Comparison of ENCODE assay signal across 8 mouse cellular contexts in genomic region chr8:70440246-70440645, GRCm38 (mm10). TPM values are rescaled to one million over a fixed set of nuclear protein-coding genes. Genes with fewer than 3 reads are reported as not detected.
DNase-seq lines count a peak whose midpoint lies in the region; ATAC-seq and TF ChIP-seq lines count a peak whose summit lies in the region.

No protein-coding gene starts in this region.

- no peak for TF ChIP-seq POLR2A in MEL (IDR thresholded peaks at IDR 0.05; ENCODE audit: control insufficient read depth in 1 of 2, insufficient read depth in 1 of 2, low read depth in 1 of 2, low read length in 2 of 2, poor library complexity in 1 of 2)

- DNase-seq in heart, adult 11 months, result no peak
- peak; percentile 58 for DNase-seq in MEL (ENCODE audit: low read depth, low spot score)
- DNase-seq in hindbrain, postnatal 0 days (ENCODE audit: low spot score), result no peak
- DNase-seq in midbrain, postnatal 0 days (ENCODE audit: low spot score), result no peak
- DNase-seq in adrenal gland, postnatal 4 days (ENCODE audit: low spot score in 2 of 2), result no peak
- DNase-seq in right cerebral cortex, postnatal 14 days, result no peak

- 47% methylated on average over 3 of the region's 3 CpGs for WGBS in heart, embryonic 16.5 days
- WGBS in hindbrain, postnatal 0 days, result 56% methylated on average over 3 of the region's 3 CpGs
- 47% methylated on average over 3 of the region's 3 CpGs for WGBS in midbrain, postnatal 0 days

- no peaks in the 10 kb centered on the region for H3K36me3 ChIP-seq in heart, embryonic 16.5 days (ENCODE audit: control insufficient read depth, insufficient read depth)
- H3K36me3 ChIP-seq in MEL (ENCODE audit: control insufficient read depth in 1 of 2, insufficient read depth in 2 of 2, low read length in 2 of 2), result peaks cover 0 to 3% of the 10 kb centered on the region in 2 experiments; a peak in 1 of 4 replicates
- H3K36me3 ChIP-seq in hindbrain, postnatal 0 days (ENCODE audit: insufficient read depth, low read length), result no peaks in the 10 kb centered on the region
- no peaks in the 10 kb centered on the region for H3K36me3 ChIP-seq in midbrain, postnatal 0 days (ENCODE audit: insufficient read depth, low read length)

- no peak for ATAC-seq in heart, embryonic 16.5 days (replicated peaks; ENCODE audit: extremely low read depth, insufficient read depth, low FRiP score)
- no peak for ATAC-seq in hindbrain, postnatal 0 days
- ATAC-seq in midbrain, postnatal 0 days (ENCODE audit: low FRiP score), result no peak
- ATAC-seq in frontal cortex, adult (ENCODE audit: low TSS enrichment), result no peak

- H3K79me2 ChIP-seq in MEL (ENCODE audit: control insufficient read depth, insufficient read depth, low read length, poor library complexity), result peaks cover 17% of the 10 kb centered on the region

- peak overlapping the region; percentile 89 for H3K4me2 ChIP-seq in heart, embryonic 16.5 days (ENCODE audit: low read depth, low read length)
- peak overlapping the region; percentile 69 for H3K4me2 ChIP-seq in hindbrain, postnatal 0 days (ENCODE audit: low read depth, low read length)
- peak overlapping the region; percentile 59 for H3K4me2 ChIP-seq in midbrain, postnatal 0 days (ENCODE audit: low read depth, low read length, poor library complexity, severe bottlenecking)

- TF ChIP-seq CTCF in MEL (IDR thresholded peaks at IDR 0.05 in 2 of 3, conservative IDR thresholded peaks at IDR 0.05 in 1 of 3; ENCODE audit: control insufficient read depth in 1 of 3, insufficient read depth in 1 of 3, low read depth in 2 of 3, low read length in 3 of 3, poor library complexity in 1 of 3, severe bottlenecking in 1 of 3), result no peak; a peak in 1 of 6 replicates
- peak; percentile 24; the same call in 1 of the 2 replicates for TF ChIP-seq CTCF in hindbrain, postnatal 0 days (IDR thresholded peaks at IDR 0.05; ENCODE audit: low read depth)
- TF ChIP-seq CTCF in midbrain, postnatal 0 days (IDR thresholded peaks at IDR 0.05), result peak; percentile 47

- TF ChIP-seq RAD21 in MEL (IDR thresholded peaks at IDR 0.05; ENCODE audit: low read depth, low read length), result no peak

- H3K27me3 ChIP-seq in heart, embryonic 16.5 days (ENCODE audit: control insufficient read depth, insufficient read depth, low read length), result no peaks in the 10 kb centered on the region
- no peaks in the 10 kb centered on the region for H3K27me3 ChIP-seq in MEL (ENCODE audit: control insufficient read depth in 1 of 2, insufficient read depth in 2 of 2, low read length in 2 of 2)
- H3K27me3 ChIP-seq in hindbrain, postnatal 0 days (ENCODE audit: insufficient read depth, low read length), result no peaks in the 10 kb centered on the region
- H3K27me3 ChIP-seq in midbrain, postnatal 0 days (ENCODE audit: insufficient read depth, low read length), result no peaks in the 10 kb centered on the region

- peaks cover 14% of the 10 kb centered on the region for H3K4me1 ChIP-seq in heart, embryonic 16.5 days (ENCODE audit: control insufficient read depth, insufficient read depth, low read length)
- peaks cover 2 to 15% of the 10 kb centered on the region in 2 experiments; a peak in 3 of 4 replicates for H3K4me1 ChIP-seq in MEL (ENCODE audit: control insufficient read depth in 1 of 2, insufficient read depth in 2 of 2, low read length in 2 of 2)
- peaks cover 12% of the 10 kb centered on the region for H3K4me1 ChIP-seq in hindbrain, postnatal 0 days (ENCODE audit: insufficient read depth, low read length)
- peaks cover 8% of the 10 kb centered on the region for H3K4me1 ChIP-seq in midbrain, postnatal 0 days (ENCODE audit: insufficient read depth, low read length)

- no peak overlapping the region for H3K27ac ChIP-seq in heart, embryonic 16.5 days (ENCODE audit: low read length)
- peak overlapping the region; percentile 48; the same call in 1 of the 2 replicates for H3K27ac ChIP-seq in MEL (ENCODE audit: control insufficient read depth, low read depth, low read length)
- no peak overlapping the region for H3K27ac ChIP-seq in hindbrain, postnatal 0 days
- no peak overlapping the region for H3K27ac ChIP-seq in midbrain, postnatal 0 days (ENCODE audit: low read depth, low read length)

- no peak overlapping the region for H3K4me3 ChIP-seq in heart, embryonic 16.5 days (ENCODE audit: low read length)
- peak overlapping the region; percentile 77 to 96 for H3K4me3 ChIP-seq in MEL (ENCODE audit: control insufficient read depth in 1 of 2, insufficient read depth in 1 of 2, low read depth in 2 of 2, low read length in 2 of 2)
- peak overlapping the region; percentile 73 for H3K4me3 ChIP-seq in hindbrain, postnatal 0 days (ENCODE audit: low read length)
- H3K4me3 ChIP-seq in midbrain, postnatal 0 days (ENCODE audit: low read depth, low read length), result peak overlapping the region; percentile 61; the same call in 1 of the 2 replicates

- no peaks in the 10 kb centered on the region for H3K9me3 ChIP-seq in heart, embryonic 16.5 days (replicated peaks; ENCODE audit: control insufficient read depth, low read length)
- H3K9me3 ChIP-seq in MEL (replicated peaks; ENCODE audit: insufficient read depth, low read length), result no peaks in the 10 kb centered on the region
- no peaks in the 10 kb centered on the region for H3K9me3 ChIP-seq in hindbrain, postnatal 0 days (ENCODE audit: low read length)
- no peaks in the 10 kb centered on the region for H3K9me3 ChIP-seq in midbrain, postnatal 0 days (ENCODE audit: low read length)

- TF ChIP-seq EP300 in MEL (IDR thresholded peaks at IDR 0.05; ENCODE audit: low read depth in 1 of 2, low read length in 2 of 2), result no peak

- no peak overlapping the region for H3K9ac ChIP-seq in heart, embryonic 16.5 days (ENCODE audit: low read length)
- peak overlapping the region; percentile 88 for H3K9ac ChIP-seq in MEL (ENCODE audit: control insufficient read depth, low read depth, low read length, poor library complexity, severe bottlenecking)
- H3K9ac ChIP-seq in hindbrain, postnatal 0 days (replicated peaks; ENCODE audit: low read length), result peak overlapping the region; percentile 70; the same call in 1 of the 2 replicates
- H3K9ac ChIP-seq in midbrain, postnatal 0 days (replicated peaks; ENCODE audit: low read length, poor library complexity, severe bottlenecking), result peak overlapping the region; percentile 70; the same call in 1 of the 2 replicates

TF ChIP-seq in MEL, 35 proteins besides CTCF, POLR2A, EP300 and RAD21 (continues in another document):
- TF ChIP-seq TCF12 (IDR thresholded peaks at IDR 0.05; ENCODE audit: low read depth, low read length) (no peak), MYC (IDR thresholded peaks at IDR 0.05; ENCODE audit: low read depth, low read length) (no peak), HCFC1 (IDR thresholded peaks at IDR 0.05; ENCODE audit: low read depth, low read length) (no peak), MXI1 (IDR thresholded peaks at IDR 0.05; ENCODE audit: low read depth, low read length) (no peak), NELFE (IDR thresholded peaks at IDR 0.05; ENCODE audit: low read depth, low read length) (no peak), SMC3 (IDR thresholded peaks at IDR 0.05; ENCODE audit: low read depth, low read length) (no peak), BHLHE40 (IDR thresholded peaks at IDR 0.05; ENCODE audit: borderline replicate concordance, low read depth, low read length) (no peak)

RNA-seq across cellular contexts. Expression of gene Crtc1, which starts 0.9 kb away (rescaled TPM):
- 10.2 and 10.7 TPM in 2 replicates for polyA plus RNA-seq in heart, embryonic 16.5 days (2015; fragmentation: Nextera tagmentation; extraction: Ambion mirVana)
- total RNA-seq in MEL (2012; rRNA removed), result 3.0 and 3.3 TPM in 2 replicates
- 10 to 100 TPM in 1 of 2 experiments, not detected in 1; 18.0 TPM for polyA plus RNA-seq in MEL (2012; ENCODE audit: insufficient read depth in 1 of 2, insufficient read length in 2 of 2, low read depth in 1 of 2, low replicate concordance in 2 of 2, missing spikeins in 1 of 2)
- 51.8 and 54.0 TPM in 2 replicates for total RNA-seq in hindbrain, postnatal 0 days (2014; rRNA removed)
- polyA plus RNA-seq in hindbrain, postnatal 0 days (2015; fragmentation: Nextera tagmentation; extraction: Ambion mirVana), result 31.5 and 39.3 TPM in 2 replicates
- 56.3 and 57.4 TPM in 2 replicates for total RNA-seq in midbrain, postnatal 0 days (2014; rRNA removed)
- polyA plus RNA-seq in midbrain, postnatal 0 days (2015; fragmentation: Nextera tagmentation; extraction: Ambion mirVana), result 46.5 and 47.8 TPM in 2 replicates
- 10 to 100 TPM; 33.2 to 34.5 TPM for total RNA-seq in adrenal gland, postnatal 4 days (2021)

RNA-seq across cellular contexts. Expression of gene Klhl26, which starts 36.5 kb away (rescaled TPM):
- polyA plus RNA-seq in heart, embryonic 16.5 days (2015; fragmentation: Nextera tagmentation; extraction: Ambion mirVana), result 9.9 and 12.4 TPM in 2 replicates
- 7.6 and 8.0 TPM in 2 replicates for total RNA-seq in MEL (2012; rRNA removed)
- polyA plus RNA-seq in MEL (2012; ENCODE audit: insufficient read depth in 1 of 2, insufficient read length in 2 of 2, low read depth in 1 of 2, low replicate concordance in 2 of 2, missing spikeins in 1 of 2), result 10 to 100 TPM in 1 of 2 experiments, not detected in 1; 11.4 TPM
- total RNA-seq in hindbrain, postnatal 0 days (2014; rRNA removed), result 61.8 and 65.4 TPM in 2 replicates
- 33.6 and 35.8 TPM in 2 replicates for polyA plus RNA-seq in hindbrain, postnatal 0 days (2015; fragmentation: Nextera tagmentation; extraction: Ambion mirVana)
- 48.9 and 51.0 TPM in 2 replicates for total RNA-seq in midbrain, postnatal 0 days (2014; rRNA removed)
- polyA plus RNA-seq in midbrain, postnatal 0 days (2015; fragmentation: Nextera tagmentation; extraction: Ambion mirVana), result 39.4 TPM in 2 replicates
- 10 to 100 TPM; 18.7 to 20.4 TPM for total RNA-seq in adrenal gland, postnatal 4 days (2021)

RNA-seq across cellular contexts. Expression of gene Tmem59l, which starts 46.9 kb away (rescaled TPM):
- polyA plus RNA-seq in heart, embryonic 16.5 days (2015; fragmentation: Nextera tagmentation; extraction: Ambion mirVana), result 0.13 and 0.41 TPM in 2 replicates
- not detected in 2 replicates for total RNA-seq in MEL (2012; rRNA removed)
- not detected for polyA plus RNA-seq in MEL (2012; ENCODE audit: insufficient read depth in 1 of 2, insufficient read length in 2 of 2, low read depth in 1 of 2, low replicate concordance in 2 of 2, missing spikeins in 1 of 2)
- total RNA-seq in hindbrain, postnatal 0 days (2014; rRNA removed), result 196 and 198 TPM in 2 replicates
- polyA plus RNA-seq in hindbrain, postnatal 0 days (2015; fragmentation: Nextera tagmentation; extraction: Ambion mirVana), result 191 and 205 TPM in 2 replicates
- 168 and 206 TPM in 2 replicates for total RNA-seq in midbrain, postnatal 0 days (2014; rRNA removed)
- polyA plus RNA-seq in midbrain, postnatal 0 days (2015; fragmentation: Nextera tagmentation; extraction: Ambion mirVana), result 203 and 226 TPM in 2 replicates
- total RNA-seq in adrenal gland, postnatal 4 days (2021), result 1 to 10 TPM; 3.6 to 5.0 TPM

RNA-seq across cellular contexts. Expression of gene Crlf1, which starts 52.7 kb away (rescaled TPM):
- polyA plus RNA-seq in heart, embryonic 16.5 days (2015; fragmentation: Nextera tagmentation; extraction: Ambion mirVana), result 3.2 and 17.8 TPM in 2 replicates
- 3.8 and 6.6 TPM in 2 replicates for total RNA-seq in MEL (2012; rRNA removed)
- 10 to 100 TPM in 1 of 2 experiments, not detected in 1; 26.6 TPM for polyA plus RNA-seq in MEL (2012; ENCODE audit: insufficient read depth in 1 of 2, insufficient read length in 2 of 2, low read depth in 1 of 2, low replicate concordance in 2 of 2, missing spikeins in 1 of 2)
- total RNA-seq in hindbrain, postnatal 0 days (2014; rRNA removed), result 6.5 and 26.7 TPM in 2 replicates
- polyA plus RNA-seq in hindbrain, postnatal 0 days (2015; fragmentation: Nextera tagmentation; extraction: Ambion mirVana), result 16.3 and 17.3 TPM in 2 replicates
- total RNA-seq in midbrain, postnatal 0 days (2014; rRNA removed), result 4.1 and 4.3 TPM in 2 replicates
- 9.4 and 10.9 TPM in 2 replicates for polyA plus RNA-seq in midbrain, postnatal 0 days (2015; fragmentation: Nextera tagmentation; extraction: Ambion mirVana)
- total RNA-seq in adrenal gland, postnatal 4 days (2021), result under 1 TPM in 1 of 2 experiments, not detected in 1; 0.45 TPM

Comparison
In these comparisons a context has a peak if more than half of its experiments do, and no peak if none do; other contexts are left out.
1. CTCF ChIP-seq: peak in hindbrain, postnatal 0 days (single experiment) and midbrain, postnatal 0 days (single experiment); none in MEL (0 of 3).
2. RNA of gene Tmem59l, which starts 46.9 kb away (total RNA-seq): 168 to 206 TPM in midbrain, postnatal 0 days and 196 to 198 TPM in hindbrain, postnatal 0 days; 3.6 to 5.0 TPM in adrenal gland, postnatal 4 days and not detected in MEL; every median in the first group is over 10 times any median in the second.
3. Peak in every context shown above with its lines, with median percentiles within 50 percentile points of each other: H3K4me2 ChIP-seq.